Mouse (Mus musculus) hindbrain, postnatal 0 days (tissue): ENCODE measurements around the gene Taar7b. TPM values are rescaled to one million over a fixed set of nuclear protein-coding genes. Genes with fewer than 3 reads are reported as not detected.
A peak's percentile ranks its signal among the peaks of the same experiment; 100 is the strongest.

ENCODE experiments used
- ATAC-seq: fragments of 200-750 bp; cut with Nextera tagmentation; 2 replicates; pipeline ENCODE4 v1.8.0; 2017; ENCODE audit warnings: mild to moderate bottlenecking, moderate TSS enrichment, moderate library complexity
- DNase-seq: peaks from one replicate; pipeline ENCODE4 v3.0.0-alpha.2; 2015; ENCODE audit warnings: low spot score
- H3K27ac ChIP-seq: fragments of 300-500 bp; sonication (generic); 2 replicates; pipeline ENCODE4 v1.5.1; 2014; ENCODE audit warnings: mild to moderate bottlenecking
- H3K27me3 ChIP-seq: fragments of 300-500 bp; sonication (generic); 2 replicates; pipeline ENCODE4 v1.6.1; 2014; ENCODE audit warnings: low read length, mixed read lengths; ENCODE audit not compliant: insufficient read depth
- H3K36me3 ChIP-seq: fragments of 300-500 bp; sonication (generic); 2 replicates; pipeline ENCODE4 v1.6.1; 2014; ENCODE audit warnings: low read length, mixed read lengths; ENCODE audit not compliant: insufficient read depth
- H3K4me1 ChIP-seq: fragments of 300-500 bp; sonication (generic); 2 replicates; pipeline ENCODE4 v1.6.1; 2014; ENCODE audit warnings: antibody characterized with exemption, low read length, mixed read lengths; ENCODE audit not compliant: insufficient read depth
- H3K4me2 ChIP-seq: fragments of 300-500 bp; sonication (generic); 2 replicates; pipeline ENCODE4 v1.6.1; 2014; ENCODE audit warnings: low read depth, mild to moderate bottlenecking, low read length, moderate library complexity, mixed read lengths
- H3K4me3 ChIP-seq: fragments of 300-500 bp; sonication (generic); 2 replicates; pipeline ENCODE4 v1.5.1; 2014; ENCODE audit warnings: low read length
- H3K9ac ChIP-seq: fragments of 300-500 bp; sonication (generic); replicated peaks from 2 replicates; pipeline ENCODE4 v1.6.1; 2014; ENCODE audit warnings: mild to moderate bottlenecking, low read length, moderate library complexity, mixed read lengths
- H3K9me3 ChIP-seq: fragments of 300-500 bp; sonication (generic); 2 replicates; pipeline ENCODE4 v1.6.1; 2016; ENCODE audit warnings: low read length, mixed read lengths
- CTCF ChIP-seq: IDR thresholded peaks from 2 replicates; pipeline ENCODE4 v1.5.1; 2016; ENCODE audit warnings: antibody characterized with exemption, control low read depth, low read depth
- WGBS: fragments of 180-500 bp; shearing (Covaris S2); extraction: QIAGEN DNeasy Blood & Tissue Kit; methylation state at CpG from one replicate; pipeline ENCODE4 v1.1.7; 2014; 5-methylcytosine and 5-hydroxymethylcytosine counted together
- polyA plus RNA-seq: library from polyadenylated mRNA; unstranded; fragments of >200 nt; fragmentation: Nextera tagmentation; extraction: Ambion mirVana; gene quantifications from 2 replicates; pipeline ENCODE4 v1.2.1, GENCODE M21; 2015
- total RNA-seq: library from RNA; depleted of rRNA; stranded (reverse); fragments of >200 nt; gene quantifications from 2 replicates; pipeline ENCODE4 v1.2.3, GENCODE M21; 2014; rRNA removed

The Taar7b gene
- not detected in 2 replicates for total RNA-seq
- polyA plus RNA-seq = not detected in 2 replicates

DNA sequence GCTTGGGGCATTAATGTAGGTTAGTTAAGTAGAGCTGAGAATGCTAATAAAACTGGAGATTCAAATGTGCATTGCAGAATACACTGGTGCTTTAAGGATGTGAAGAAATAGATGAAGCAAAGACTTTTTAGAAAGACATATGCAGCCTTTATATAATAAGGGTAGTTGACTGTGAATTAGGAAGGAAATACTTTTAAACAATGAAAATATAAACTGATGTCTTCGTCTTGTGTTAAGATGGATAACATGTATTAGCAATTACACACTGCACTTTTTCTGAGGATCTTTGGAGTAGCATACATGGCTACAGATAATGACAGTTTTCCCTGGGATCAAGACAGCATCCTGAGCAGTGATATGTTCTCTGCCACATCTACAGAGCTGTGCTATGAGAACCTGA lies at the start of gene Taar7b:
TSS of gene Taar7b (plus strand) at position 301 of the 400 bp plus-strand sequence.
- H3K9ac ChIP-seq = no peak within 1 kb of the TSS
- H3K4me1 ChIP-seq = no peaks in the 10 kb centered on the region
- H3K27me3 ChIP-seq = no peaks in the 10 kb centered on the region
- H3K36me3 ChIP-seq = no peaks in the 10 kb centered on the region
- no peak for ATAC-seq
- no peak within 1 kb of the TSS for H3K4me2 ChIP-seq
- H3K9me3 ChIP-seq = no peaks in the 10 kb centered on the region
- TF ChIP-seq CTCF = no peak
- 95% methylated on average over 1 of the region's 1 CpGs for WGBS
- DNase-seq = no peak
- H3K4me3 ChIP-seq = no peak within 1 kb of the TSS
- no peak within 1 kb of the TSS for H3K27ac ChIP-seq

DNA sequence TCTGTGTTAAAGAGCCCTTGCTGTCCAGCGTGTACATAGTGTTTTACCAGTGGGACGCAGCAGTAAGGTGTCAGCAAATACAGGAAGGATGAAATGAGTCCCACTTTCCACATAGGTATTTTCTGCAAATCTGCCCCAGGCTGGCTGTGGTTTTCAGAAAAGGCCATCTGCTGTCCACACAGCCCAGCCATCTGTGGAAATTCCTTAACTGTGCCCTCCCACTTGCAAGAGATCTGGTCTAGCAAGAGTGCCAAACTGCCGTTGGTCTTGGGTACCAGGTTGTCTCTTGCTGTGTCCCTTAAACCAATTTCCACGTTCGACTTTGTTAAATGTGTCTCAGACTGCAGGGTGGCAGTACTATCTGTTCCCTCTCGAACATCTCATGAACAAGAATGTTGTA lies 48.0 kb upstream of the Taar7b start:
- H3K9ac ChIP-seq = no peak overlapping the region
- TF ChIP-seq CTCF = no peak
- H3K4me2 ChIP-seq = no peak overlapping the region
- H3K4me1 ChIP-seq = no peaks in the 10 kb centered on the region
- H3K4me3 ChIP-seq = no peak overlapping the region
- 0 out of 2 replicates have a peak, but pooled peaks have one; percentile 43 for ATAC-seq
- no peaks in the 10 kb centered on the region for H3K9me3 ChIP-seq
- peak; percentile 9 for DNase-seq
- WGBS = 65% methylated on average over 6 of the region's 6 CpGs
- no peak overlapping the region for H3K27ac ChIP-seq
- no peaks in the 10 kb centered on the region for H3K27me3 ChIP-seq
- no peaks in the 10 kb centered on the region for H3K36me3 ChIP-seq

DNA sequence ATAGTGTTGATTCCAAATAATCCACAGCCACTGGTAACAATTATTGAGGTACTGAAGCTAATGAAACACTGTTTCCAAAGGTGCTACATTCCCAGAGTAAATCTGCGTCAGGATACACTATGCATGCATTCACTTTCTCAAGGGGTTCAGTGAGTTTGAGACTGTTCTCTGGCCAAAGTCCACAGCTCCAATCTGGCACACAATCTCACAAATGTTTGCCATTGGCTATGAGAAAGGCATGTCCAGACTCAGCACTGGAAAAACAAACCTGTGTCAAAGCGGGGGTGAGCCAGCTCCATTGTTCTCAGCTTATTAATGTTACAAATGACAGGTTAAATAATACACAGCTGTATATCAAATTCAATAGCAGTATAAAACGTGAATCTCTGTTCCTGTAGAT lies 40.7 kb upstream of the Taar7b start:
- WGBS = 60% methylated on average over 3 of the region's 3 CpGs
- ATAC-seq (no peak), DNase-seq (no peak)
- no peak overlapping the region for H3K27ac ChIP-seq
- no peaks in the 10 kb centered on the region for H3K27me3 ChIP-seq
- no peaks in the 10 kb centered on the region for H3K9me3 ChIP-seq
- no peak for TF ChIP-seq CTCF
- no peaks in the 10 kb centered on the region for H3K36me3 ChIP-seq
- no peak overlapping the region for H3K4me3 ChIP-seq
- H3K4me1 ChIP-seq = no peaks in the 10 kb centered on the region
- H3K4me2 ChIP-seq = no peak overlapping the region
- no peak overlapping the region for H3K9ac ChIP-seq

DNA sequence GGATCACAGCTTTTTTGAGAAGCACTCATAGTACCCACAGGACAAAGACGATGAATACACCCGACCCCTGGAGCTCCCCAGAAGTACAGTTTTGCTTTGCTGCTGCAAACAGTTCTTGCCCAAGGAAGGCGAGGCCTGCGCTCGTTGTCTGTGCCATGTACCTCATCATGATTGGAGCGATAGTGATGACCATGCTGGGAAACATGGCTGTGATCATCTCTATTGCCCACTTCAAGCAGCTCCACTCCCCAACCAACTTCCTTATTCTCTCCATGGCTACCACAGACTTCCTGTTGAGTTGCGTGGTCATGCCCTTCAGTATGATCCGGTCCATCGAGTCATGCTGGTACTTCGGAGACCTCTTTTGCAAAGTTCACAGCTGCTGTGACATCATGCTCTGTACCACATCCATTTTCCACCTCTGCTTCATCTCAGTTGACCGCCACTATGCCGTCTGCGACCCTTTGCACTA lies 39.3 kb upstream of the Taar7b start, which contains the start of gene Taar4:
TSS of gene Taar4 (plus strand) at position 51 of the 472 bp plus-strand sequence.
- H3K4me2 ChIP-seq = no peak within 1 kb of the TSS
- TF ChIP-seq CTCF = no peak
- 94% methylated on average over 13 of the region's 13 CpGs for WGBS

DNA sequence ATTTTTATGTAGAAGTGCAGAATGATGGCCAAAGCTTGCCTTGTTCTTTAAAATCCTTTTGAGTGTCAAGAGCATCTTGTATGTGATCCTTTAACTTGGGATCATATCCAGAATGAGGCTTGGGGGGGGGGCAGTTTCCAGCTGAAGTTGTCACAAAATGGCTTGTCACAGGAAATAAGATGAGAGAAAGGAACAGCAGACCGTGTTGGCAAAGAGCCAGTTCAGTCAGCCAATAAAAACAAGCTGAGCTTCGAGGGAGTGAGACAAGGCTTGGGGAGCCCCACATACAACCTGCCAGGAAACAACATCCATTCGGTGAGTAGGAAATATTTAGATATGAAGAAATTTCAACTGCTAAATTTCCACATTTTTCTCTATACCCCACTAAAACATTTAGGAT lies 36.3 kb upstream of the Taar7b start:
- H3K27me3 ChIP-seq = no peaks in the 10 kb centered on the region
- no peak overlapping the region for H3K27ac ChIP-seq
- no peak for TF ChIP-seq CTCF
- no peak overlapping the region for H3K4me3 ChIP-seq
- DNase-seq = peak; percentile 39
- H3K4me2 ChIP-seq = no peak overlapping the region
- H3K9ac ChIP-seq = no peak overlapping the region
- H3K36me3 ChIP-seq = no peaks in the 10 kb centered on the region
- no peaks in the 10 kb centered on the region for H3K4me1 ChIP-seq
- no peaks in the 10 kb centered on the region for H3K9me3 ChIP-seq
- ATAC-seq = no peak
- 41% methylated on average over 3 of the region's 3 CpGs for WGBS

More for the DNA sequence above, 39.3 kb upstream of the Taar7b start, which contains the start of gene Taar4:
- no peaks in the 10 kb centered on the region for H3K36me3 ChIP-seq
- no peaks in the 10 kb centered on the region for H3K9me3 ChIP-seq
- ATAC-seq (no peak), DNase-seq (no peak)
- H3K4me3 ChIP-seq = no peak within 1 kb of the TSS
- no peak within 1 kb of the TSS for H3K27ac ChIP-seq
- no peaks in the 10 kb centered on the region for H3K4me1 ChIP-seq
- no peak within 1 kb of the TSS for H3K9ac ChIP-seq
- H3K27me3 ChIP-seq = no peaks in the 10 kb centered on the region

DNA sequence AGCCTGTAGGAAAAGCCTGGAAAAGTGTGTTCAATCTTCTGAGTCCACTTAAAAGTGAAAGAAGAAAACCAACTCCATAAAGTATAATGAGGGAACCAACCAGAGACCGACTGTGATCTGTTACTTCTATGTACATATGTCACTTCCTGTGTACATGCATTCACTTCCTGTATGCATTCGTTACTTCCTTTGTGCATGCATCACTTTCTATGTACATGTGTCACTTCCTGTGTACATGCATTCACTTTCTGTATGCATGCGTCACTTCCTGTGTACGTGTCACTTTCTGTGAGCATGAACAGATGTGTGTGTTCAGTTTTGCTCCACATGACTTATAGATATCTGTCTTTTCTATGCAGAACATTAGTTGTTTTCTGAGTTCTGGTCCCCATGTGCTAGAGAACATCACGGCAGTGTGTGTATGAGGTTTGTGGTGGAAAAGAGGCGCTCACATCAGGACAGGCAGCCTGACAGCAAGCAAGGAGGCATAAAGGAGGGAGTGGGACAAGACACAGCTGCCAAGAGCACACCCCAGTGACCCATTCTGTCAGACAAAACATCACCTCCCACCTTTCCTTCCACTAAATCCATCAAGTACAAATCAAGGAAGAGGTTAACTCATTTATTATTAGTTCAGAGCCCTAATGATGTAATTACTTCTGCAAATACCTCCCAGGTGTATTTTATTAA lies 34.7 kb upstream of the Taar7b start:
- 88% methylated on average over 6 of the region's 6 CpGs for WGBS

DNA sequence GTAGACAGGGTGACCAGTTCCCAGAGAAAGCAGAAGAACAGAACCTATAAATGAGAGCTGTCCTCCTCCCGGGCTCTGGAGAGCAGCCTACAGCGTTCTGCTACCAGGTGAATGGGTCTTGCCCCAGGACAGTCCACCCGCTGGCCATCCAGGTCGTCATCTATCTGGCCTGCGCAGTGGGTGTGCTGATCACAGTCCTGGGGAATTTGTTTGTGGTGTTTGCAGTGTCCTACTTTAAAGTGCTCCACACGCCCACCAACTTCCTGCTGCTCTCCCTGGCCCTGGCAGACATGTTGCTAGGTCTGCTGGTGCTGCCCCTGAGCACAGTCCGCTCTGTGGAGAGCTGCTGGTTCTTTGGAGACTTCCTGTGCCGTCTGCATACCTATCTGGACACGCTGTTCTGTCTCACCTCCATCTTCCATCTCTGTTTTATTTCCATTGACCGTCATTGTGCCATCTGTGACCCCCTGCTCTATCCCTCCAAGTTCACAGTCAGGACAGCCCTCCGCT lies 29.0 kb upstream of the Taar7b start, which contains the start of gene Taar5:
TSS of gene Taar5 (plus strand) at position 51 of the 510 bp plus-strand sequence.
- H3K4me1 ChIP-seq = no peaks in the 10 kb centered on the region
- H3K4me2 ChIP-seq = no peak within 1 kb of the TSS
- H3K27ac ChIP-seq = no peak within 1 kb of the TSS
- H3K36me3 ChIP-seq = no peaks in the 10 kb centered on the region
- TF ChIP-seq CTCF = no peak
- no peak within 1 kb of the TSS for H3K4me3 ChIP-seq
- 90% methylated on average over 11 of the region's 11 CpGs for WGBS
- H3K9me3 ChIP-seq = no peaks in the 10 kb centered on the region
- ATAC-seq (no peak), DNase-seq (no peak)
- no peak within 1 kb of the TSS for H3K9ac ChIP-seq
- H3K27me3 ChIP-seq = no peaks in the 10 kb centered on the region

More for the DNA sequence above, 34.7 kb upstream of the Taar7b start:
- H3K36me3 ChIP-seq = no peaks in the 10 kb centered on the region
- H3K4me2 ChIP-seq = no peak overlapping the region
- H3K9ac ChIP-seq = no peak overlapping the region
- H3K4me1 ChIP-seq = no peaks in the 10 kb centered on the region
- H3K9me3 ChIP-seq = no peaks in the 10 kb centered on the region
- no peak overlapping the region for H3K4me3 ChIP-seq
- ATAC-seq = no peak
- no peak for TF ChIP-seq CTCF
- no peaks in the 10 kb centered on the region for H3K27me3 ChIP-seq
- no peak overlapping the region for H3K27ac ChIP-seq
- no peak for DNase-seq
